Mouse (Mus musculus): ENCODE results near the gene Rgl1. TPM values are rescaled to one million over a fixed set of nuclear protein-coding genes. Genes with fewer than 3 reads are reported as not detected.

Gene Rgl1
- polyA plus RNA-seq, 1 experiment from 2014 or later = 13.9 TPM

DNA sequence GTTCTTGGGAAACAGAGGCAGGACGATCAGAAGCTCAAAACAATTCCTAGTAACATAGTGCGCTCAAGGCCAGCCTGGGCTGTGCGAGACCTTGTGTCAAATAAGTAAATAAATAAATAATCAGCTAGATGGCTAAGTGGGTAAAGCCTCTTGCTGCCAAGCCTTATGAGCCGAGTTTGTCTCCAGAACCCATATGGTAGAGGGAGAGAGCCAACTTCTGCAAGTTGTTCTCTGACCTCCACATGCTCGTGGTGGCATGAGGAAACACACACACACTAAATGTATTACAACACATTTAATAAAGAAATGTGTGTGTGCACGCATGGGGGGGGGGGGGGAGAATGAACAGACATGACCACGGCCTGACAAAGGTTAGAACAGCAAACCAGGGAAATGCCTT is 126.8 kb downstream of the Rgl1 start:
- H3K4me2 ChIP-seq (ENCODE audit: low read length) = no peak overlapping the region
- no peaks in the 10 kb centered on the region for H3K9me3 ChIP-seq (replicated peaks; ENCODE audit: control insufficient read depth, low read length, poor library complexity, severe bottlenecking)
- H3K36me3 ChIP-seq (ENCODE audit: control insufficient read depth, insufficient read depth, low read length) = no peaks in the 10 kb centered on the region
- 90% methylated on average over 7 of the region's 7 CpGs for WGBS
- no peak overlapping the region for H3K27ac ChIP-seq (ENCODE audit: low read length)
- H3K4me1 ChIP-seq (ENCODE audit: control insufficient read depth, insufficient read depth, low read length) = 0 out of 2 replicates have a peak, but pooled peaks cover 3% of the 10 kb centered on the region
- H3K9ac ChIP-seq (ENCODE audit: low read depth, low read length) = no peak overlapping the region
- ATAC-seq = no peak
- no peaks in the 10 kb centered on the region for H3K27me3 ChIP-seq (ENCODE audit: control insufficient read depth, insufficient read depth, low read depth, low read length)
- no peak overlapping the region for H3K4me3 ChIP-seq (ENCODE audit: low read depth, low read length)

DNA sequence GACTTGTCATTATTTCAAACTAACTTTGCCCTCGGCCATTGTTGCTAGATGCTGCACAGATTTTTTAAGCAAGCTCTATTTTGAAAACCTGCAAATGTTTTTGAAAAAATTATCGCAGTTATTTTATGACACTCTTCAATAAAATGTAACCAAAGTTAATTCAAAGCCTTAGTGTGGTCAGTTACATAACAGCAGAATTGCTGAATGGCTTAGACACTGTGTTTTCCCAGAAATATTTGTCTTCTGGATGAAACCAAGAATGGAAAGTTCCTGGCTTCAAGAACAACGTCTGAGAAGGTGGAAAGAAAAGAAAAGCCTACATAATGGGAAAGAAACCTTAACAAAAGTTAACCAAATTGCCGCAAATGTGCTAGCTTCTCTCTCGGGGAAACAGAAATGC is 131.5 kb downstream of the Rgl1 start:
- Histone ChIP-seq H3K4me3 (ENCODE audit: low read depth, low read length) (no peak overlapping the region), H3K27me3 (ENCODE audit: control insufficient read depth, insufficient read depth, low read depth, low read length) (no peaks in the 10 kb centered on the region), H3K27ac (ENCODE audit: low read length) (no peak overlapping the region), H3K9me3 (replicated peaks; ENCODE audit: control insufficient read depth, low read length, poor library complexity, severe bottlenecking) (no peaks in the 10 kb centered on the region), H3K4me1 (ENCODE audit: control insufficient read depth, insufficient read depth, low read length) (no peaks in the 10 kb centered on the region), H3K4me2 (ENCODE audit: low read length) (no peak overlapping the region), H3K9ac (ENCODE audit: low read depth, low read length) (no peak overlapping the region), H3K36me3 (ENCODE audit: control insufficient read depth, insufficient read depth, low read length) (no peaks in the 10 kb centered on the region)
- 71% methylated on average over 5 of the region's 5 CpGs for WGBS
- no peak for ATAC-seq

- no peaks in the 10 kb centered on the region for H3K9me3 ChIP-seq (replicated peaks; ENCODE audit: control insufficient read depth, low read length, poor library complexity, severe bottlenecking)
- H3K36me3 ChIP-seq (ENCODE audit: control insufficient read depth, insufficient read depth, low read length) = no peaks in the 10 kb centered on the region
- H3K4me2 ChIP-seq (ENCODE audit: low read length) = no peak overlapping the region
- WGBS = 19% methylated on average over 3 of the region's 3 CpGs
- peaks cover 2% of the 10 kb centered on the region; the same call in 1 of the 2 replicates for H3K4me1 ChIP-seq (ENCODE audit: control insufficient read depth, insufficient read depth, low read length)
- no peak overlapping the region for H3K27ac ChIP-seq (ENCODE audit: low read length)
- H3K27me3 ChIP-seq (ENCODE audit: control insufficient read depth, insufficient read depth, low read depth, low read length) = no peaks in the 10 kb centered on the region
- no peak for ATAC-seq
- no peak overlapping the region for H3K9ac ChIP-seq (ENCODE audit: low read depth, low read length)
- H3K4me3 ChIP-seq (ENCODE audit: low read depth, low read length) = no peak overlapping the region
Observed at GRCm38 (mm10) chr1:152629780-152630179, 136.4 kb downstream of the Rgl1 start.

DNA sequence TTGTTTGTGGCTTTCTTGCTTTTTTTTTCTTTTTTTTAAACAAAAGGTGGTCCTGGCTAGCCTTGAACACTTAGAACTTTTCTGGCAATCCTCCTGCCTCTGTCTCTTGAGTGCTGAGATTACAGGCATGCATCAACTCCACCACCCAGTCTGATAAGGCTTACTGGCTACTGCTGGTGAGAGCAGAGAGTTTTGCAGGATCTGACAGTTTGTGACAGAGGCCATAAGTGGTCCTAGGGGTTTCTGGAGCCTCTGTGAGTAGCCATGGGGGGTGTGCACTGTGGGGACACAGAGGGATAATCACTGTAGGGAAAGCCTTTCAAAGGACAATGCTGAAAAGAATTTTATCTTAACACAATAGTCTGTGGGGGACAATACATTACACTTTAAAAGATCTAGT is 140.5 kb downstream of the Rgl1 start:
- no peak overlapping the region for H3K27ac ChIP-seq (ENCODE audit: low read length)
- no peaks in the 10 kb centered on the region for H3K36me3 ChIP-seq (ENCODE audit: control insufficient read depth, insufficient read depth, low read length)
- H3K4me3 ChIP-seq (ENCODE audit: low read depth, low read length) = peak overlapping the region; percentile 71; the same call in 1 of the 2 replicates
- peak overlapping the region; percentile 78; the same call in 1 of the 2 replicates for H3K9ac ChIP-seq (ENCODE audit: low read depth, low read length)
- H3K4me1 ChIP-seq (ENCODE audit: control insufficient read depth, insufficient read depth, low read length) = peaks cover 8% of the 10 kb centered on the region
- H3K9me3 ChIP-seq (replicated peaks; ENCODE audit: control insufficient read depth, low read length, poor library complexity, severe bottlenecking) = no peaks in the 10 kb centered on the region
- 0 out of 2 replicates have a peak, but pooled peaks cover 3% of the 10 kb centered on the region for H3K27me3 ChIP-seq (ENCODE audit: control insufficient read depth, insufficient read depth, low read depth, low read length)
- H3K4me2 ChIP-seq (ENCODE audit: low read length) = peak overlapping the region; percentile 87
- no peak for ATAC-seq

- WGBS = under 1% methylated on average over 54 of the region's 61 CpGs
- Histone ChIP-seq H3K4me1 (ENCODE audit: control insufficient read depth, insufficient read depth, low read length) (peaks cover 8% of the 10 kb centered on the region), H3K36me3 (ENCODE audit: control insufficient read depth, insufficient read depth, low read length) (no peaks in the 10 kb centered on the region), H3K27ac (ENCODE audit: low read length) (peak overlapping the region; percentile 68), H3K9ac (ENCODE audit: low read depth, low read length) (peak overlapping the region; percentile 78), H3K9me3 (replicated peaks; ENCODE audit: control insufficient read depth, low read length, poor library complexity, severe bottlenecking) (no peaks in the 10 kb centered on the region), H3K27me3 (ENCODE audit: control insufficient read depth, insufficient read depth, low read depth, low read length) (0 out of 2 replicates have a peak, but pooled peaks cover 3% of the 10 kb centered on the region), H3K4me2 (ENCODE audit: low read length) (peak overlapping the region; percentile 87), H3K4me3 (ENCODE audit: low read depth, low read length) (peak overlapping the region; percentile 71)
- ATAC-seq = peak; percentile 89
Observed at GRCm38 (mm10) chr1:152624644-152625454, 141.3 kb downstream of the Rgl1 start.

DNA sequence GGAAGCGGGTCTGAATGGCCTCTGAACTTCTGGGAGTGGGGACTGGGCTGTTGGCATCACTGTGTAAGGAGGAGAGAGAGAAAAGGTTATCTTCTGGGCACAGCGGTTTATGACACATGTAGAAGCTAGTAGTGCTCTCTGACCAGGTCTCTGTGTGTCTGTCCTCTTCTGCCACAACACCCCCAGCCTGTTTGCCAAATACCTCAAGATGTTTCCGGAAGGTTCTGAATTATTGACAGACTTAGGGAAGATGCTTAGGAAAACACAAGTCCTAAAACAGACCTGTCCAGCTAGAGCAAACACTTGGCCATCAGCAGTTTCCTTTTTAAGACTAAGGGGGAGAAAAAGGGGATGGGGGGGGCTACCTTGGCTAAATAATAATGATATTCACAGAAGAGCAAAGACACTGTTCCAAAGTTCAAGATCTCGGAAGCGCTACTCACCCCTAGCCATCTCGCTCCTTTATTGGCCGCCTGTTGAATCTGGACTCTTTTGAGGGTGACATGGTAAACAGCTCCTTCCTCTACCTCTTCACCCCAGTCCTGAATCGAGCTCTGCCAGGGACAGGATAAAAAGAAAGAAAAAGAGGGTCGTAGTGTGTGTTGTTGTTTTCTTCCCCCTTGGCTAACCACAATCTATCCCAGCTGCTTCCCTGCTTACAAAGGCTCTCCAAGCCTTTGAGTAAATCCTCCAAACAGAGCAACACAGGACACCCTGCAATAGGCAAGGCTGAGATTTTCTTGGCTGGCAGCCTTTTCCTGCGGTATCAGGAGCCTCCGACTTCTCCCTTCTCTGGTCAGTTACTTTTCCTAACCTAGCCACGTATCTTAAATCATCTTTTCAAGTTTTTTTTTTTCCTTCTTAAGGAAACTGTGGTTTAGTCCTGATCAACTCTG is 142.5 kb downstream of the Rgl1 start:
- Histone ChIP-seq H3K27ac (ENCODE audit: low read length) (no peak overlapping the region), H3K4me2 (ENCODE audit: low read length) (peak overlapping the region; percentile 38), H3K36me3 (ENCODE audit: control insufficient read depth, insufficient read depth, low read length) (no peaks in the 10 kb centered on the region), H3K9ac (ENCODE audit: low read depth, low read length) (no peak overlapping the region), H3K9me3 (replicated peaks; ENCODE audit: control insufficient read depth, low read length, poor library complexity, severe bottlenecking) (no peaks in the 10 kb centered on the region), H3K4me1 (ENCODE audit: control insufficient read depth, insufficient read depth, low read length) (peaks cover 8% of the 10 kb centered on the region), H3K27me3 (ENCODE audit: control insufficient read depth, insufficient read depth, low read depth, low read length) (0 out of 2 replicates have a peak, but pooled peaks cover 3% of the 10 kb centered on the region), H3K4me3 (ENCODE audit: low read depth, low read length) (peak overlapping the region; percentile 24; the same call in 1 of the 2 replicates)
- ATAC-seq = no peak
- WGBS = 32% methylated on average over 12 of the region's 12 CpGs

DNA sequence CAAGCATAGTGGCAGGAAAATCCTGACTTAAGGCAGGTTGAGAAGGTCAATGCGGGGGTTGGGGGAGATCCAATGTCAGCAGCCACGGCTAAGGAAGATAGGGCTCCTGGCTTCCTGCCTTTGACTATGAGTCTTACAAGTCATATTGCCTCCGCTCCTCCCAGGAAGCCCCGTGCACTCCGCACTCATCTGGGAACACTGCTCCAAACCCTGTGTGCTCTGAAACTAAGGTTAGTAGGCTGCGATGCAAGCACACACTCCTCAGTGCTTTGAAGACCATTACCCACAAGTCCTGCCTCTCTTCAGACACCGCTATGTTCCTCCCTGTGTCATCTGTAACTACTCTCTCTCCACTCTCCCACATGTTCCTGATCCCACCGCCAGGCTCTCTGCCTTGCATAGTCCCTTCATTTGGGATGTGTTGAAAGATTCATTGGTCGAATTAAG is 143.4 kb downstream of the Rgl1 start:
- Histone ChIP-seq H3K4me1 (ENCODE audit: control insufficient read depth, insufficient read depth, low read length) (peaks cover 8% of the 10 kb centered on the region), H3K27me3 (ENCODE audit: control insufficient read depth, insufficient read depth, low read depth, low read length) (0 out of 2 replicates have a peak, but pooled peaks cover 3% of the 10 kb centered on the region), H3K9ac (ENCODE audit: low read depth, low read length) (no peak overlapping the region), H3K4me2 (ENCODE audit: low read length) (peak overlapping the region; percentile 38), H3K4me3 (ENCODE audit: low read depth, low read length) (no peak overlapping the region), H3K9me3 (replicated peaks; ENCODE audit: control insufficient read depth, low read length, poor library complexity, severe bottlenecking) (no peaks in the 10 kb centered on the region), H3K36me3 (ENCODE audit: control insufficient read depth, insufficient read depth, low read length) (no peaks in the 10 kb centered on the region), H3K27ac (ENCODE audit: low read length) (no peak overlapping the region)
- 90% methylated on average over 9 of the region's 9 CpGs for WGBS
- no peak for ATAC-seq

DNA sequence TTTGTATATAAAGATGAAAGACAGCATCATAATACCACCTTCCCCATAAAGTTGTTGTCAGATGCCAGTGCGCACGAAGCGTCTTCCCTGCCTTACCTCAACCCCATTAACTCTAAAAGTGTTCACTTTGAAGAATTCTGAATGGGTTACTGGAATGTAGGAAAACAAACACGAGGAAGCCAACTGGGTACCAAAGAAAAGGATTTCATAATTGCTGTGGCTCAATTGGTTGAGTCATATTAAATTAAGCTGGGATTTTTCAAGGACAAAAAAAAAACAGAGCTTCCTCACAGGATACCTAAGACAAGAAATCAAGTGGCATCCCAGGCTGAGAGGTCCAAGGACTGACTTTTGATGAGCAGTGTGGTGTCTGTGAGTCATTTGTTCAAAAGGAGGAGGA is 144.5 kb downstream of the Rgl1 start:
- H3K9me3 ChIP-seq (replicated peaks; ENCODE audit: control insufficient read depth, low read length, poor library complexity, severe bottlenecking) = no peaks in the 10 kb centered on the region
- WGBS = 87% methylated on average over 4 of the region's 4 CpGs
- H3K36me3 ChIP-seq (ENCODE audit: control insufficient read depth, insufficient read depth, low read length) = no peaks in the 10 kb centered on the region
- H3K4me1 ChIP-seq (ENCODE audit: control insufficient read depth, insufficient read depth, low read length) = peaks cover 8% of the 10 kb centered on the region
- 0 out of 2 replicates have a peak, but pooled peaks cover 3% of the 10 kb centered on the region for H3K27me3 ChIP-seq (ENCODE audit: control insufficient read depth, insufficient read depth, low read depth, low read length)
- no peak for ATAC-seq
- no peak overlapping the region for H3K4me3 ChIP-seq (ENCODE audit: low read depth, low read length)
- no peak overlapping the region for H3K27ac ChIP-seq (ENCODE audit: low read length)
- H3K4me2 ChIP-seq (ENCODE audit: low read length) = no peak overlapping the region
- no peak overlapping the region for H3K9ac ChIP-seq (ENCODE audit: low read depth, low read length)

Data from midbrain, embryonic 16.5 days (tissue).